Mouse (Mus musculus) brain, embryonic 14.5 days (tissue): ENCODE measurements around the gene Fras1. TPM values are rescaled to one million over a fixed set of nuclear protein-coding genes. Genes with fewer than 3 reads are reported as not detected.

Experiments
- DNase-seq: peaks from one replicate; pipeline ENCODE4 v3.0.0-alpha.2; 2011; ENCODE audit warnings: low read depth
- CTCF ChIP-seq: fragments of 200-500 bp; IDR thresholded peaks from 2 replicates; pipeline ENCODE4 v1.5.1; 2012; ENCODE audit warnings: inconsistent platforms, mild to moderate bottlenecking, moderate library complexity, borderline replicate concordance; ENCODE audit not compliant: insufficient read depth, insufficient read length; ENCODE audit errors: extremely low read depth
- POLR2A ChIP-seq: fragments of 200-500 bp; IDR thresholded peaks from 2 replicates; pipeline ENCODE4 v1.6.1; 2012; ENCODE audit warnings: mild to moderate bottlenecking, inconsistent platforms, borderline replicate concordance; ENCODE audit not compliant: poor library complexity, insufficient read depth, insufficient read length, severe bottlenecking; ENCODE audit errors: extremely low read depth
- polyA plus RNA-seq: library from polyadenylated mRNA; depleted of rRNA; stranded (reverse); fragments of >200 nt; gene quantifications from 2 replicates; pipeline ENCODE4 v1.2.3, GENCODE M21; 2012

Gene Fras1
- polyA plus RNA-seq, 1 experiment: 5.9 TPM

GRCm38 (mm10) chr5:96629851-96630250, 256.1 kb downstream of the Fras1 start:
- TF ChIP-seq POLR2A (no peak), CTCF (no peak)
- peak; percentile 76 for DNase-seq

- TF ChIP-seq POLR2A (no peak), CTCF (no peak)
- DNase-seq: peak; percentile 62
Observed at GRCm38 (mm10) chr5:96635146-96635862, 261.5 kb downstream of the Fras1 start.

GRCm38 (mm10) chr5:96635866-96636265, 262.1 kb downstream of the Fras1 start:
- TF ChIP-seq POLR2A (no peak), CTCF (no peak)
- DNase-seq: no peak

- no peak for TF ChIP-seq POLR2A
- TF ChIP-seq CTCF: no peak
- DNase-seq: no peak
Observed at GRCm38 (mm10) chr5:96639213-96639910, 265.6 kb downstream of the Fras1 start.

GRCm38 (mm10) chr5:96641297-96641696, 267.5 kb downstream of the Fras1 start:
- TF ChIP-seq POLR2A: no peak
- TF ChIP-seq CTCF: no peak
- DNase-seq: no peak

GRCm38 (mm10) chr5:96675676-96676075, 301.9 kb downstream of the Fras1 start:
- no peak for TF ChIP-seq POLR2A
- TF ChIP-seq CTCF: no peak
- DNase-seq: peak; percentile 68

- peak; percentile 69 for DNase-seq
- TF ChIP-seq POLR2A (no peak), CTCF (peak; percentile 28; the same call in 1 of the 2 replicates)
Observed at GRCm38 (mm10) chr5:96677498-96677897, 303.7 kb downstream of the Fras1 start.

GRCm38 (mm10) chr5:96681085-96681484, 307.3 kb downstream of the Fras1 start:
- no peak for TF ChIP-seq CTCF
- TF ChIP-seq POLR2A: no peak
- no peak for DNase-seq

- no peak for TF ChIP-seq CTCF
- no peak for TF ChIP-seq POLR2A
Observed at GRCm38 (mm10) chr5:96682777-96683176, 309.0 kb downstream of the Fras1 start.

GRCm38 (mm10) chr5:96688885-96689284, 315.1 kb downstream of the Fras1 start:
- no peak for DNase-seq
- TF ChIP-seq POLR2A (no peak), CTCF (no peak)

More at GRCm38 (mm10) chr5:96682777-96683176, 309.0 kb downstream of the Fras1 start:
- DNase-seq: no peak

GRCm38 (mm10) chr5:96698972-96699371, 325.2 kb downstream of the Fras1 start:
- TF ChIP-seq CTCF (no peak), POLR2A (no peak)

GRCm38 (mm10) chr5:96702706-96703625, 329.2 kb downstream of the Fras1 start:
- DNase-seq: peak; percentile 72
- no peak for TF ChIP-seq POLR2A
- TF ChIP-seq CTCF: no peak

More at GRCm38 (mm10) chr5:96698972-96699371, 325.2 kb downstream of the Fras1 start:
- DNase-seq: no peak
